Mouse (Mus musculus) C2C12 (cell line): ENCODE results near the gene Dpysl5.

Experiments used
- CEBPB ChIP-seq: IDR thresholded peaks from one replicate; pipeline ENCODE4 v1.6.1; 2011; ENCODE audit warnings: low read depth, mild to moderate bottlenecking, control low read depth, moderate library complexity
- CTCF ChIP-seq: IDR thresholded peaks from one replicate; pipeline ENCODE4 v1.5.1; 2011; ENCODE audit not compliant: control insufficient read depth, insufficient read depth, insufficient read length
- MAX ChIP-seq: IDR thresholded peaks from one replicate; pipeline ENCODE4 v1.6.1; 2011; ENCODE audit warnings: mild to moderate bottlenecking, control low read depth
- MYOD1 ChIP-seq: IDR thresholded peaks from one replicate; pipeline ENCODE4 v1.6.1; 2011; ENCODE audit warnings: low read depth; ENCODE audit not compliant: control insufficient read depth, insufficient read length
- MYOG ChIP-seq: IDR thresholded peaks from one replicate; pipeline ENCODE4 v1.6.1; 2011; ENCODE audit not compliant: control insufficient read depth, insufficient read length; ENCODE audit errors: extremely low read depth

- TF ChIP-seq CTCF (no peak), MAX (no peak), MYOG (no peak), MYOD1 (no peak), CEBPB (no peak)
These were observed 56.7 kb downstream of the Dpysl5 start for GRCm38 (mm10) chr5:30768082-30768481.
